Mouse (Mus musculus): ENCODE measurements at regions not wholly inside any gene's neighbourhood (a gene's known extent, or its start where the extent isn't known, plus 50 kb on each side); places are given as distances from the start of the nearest gene placed in this dataset.

DNA sequence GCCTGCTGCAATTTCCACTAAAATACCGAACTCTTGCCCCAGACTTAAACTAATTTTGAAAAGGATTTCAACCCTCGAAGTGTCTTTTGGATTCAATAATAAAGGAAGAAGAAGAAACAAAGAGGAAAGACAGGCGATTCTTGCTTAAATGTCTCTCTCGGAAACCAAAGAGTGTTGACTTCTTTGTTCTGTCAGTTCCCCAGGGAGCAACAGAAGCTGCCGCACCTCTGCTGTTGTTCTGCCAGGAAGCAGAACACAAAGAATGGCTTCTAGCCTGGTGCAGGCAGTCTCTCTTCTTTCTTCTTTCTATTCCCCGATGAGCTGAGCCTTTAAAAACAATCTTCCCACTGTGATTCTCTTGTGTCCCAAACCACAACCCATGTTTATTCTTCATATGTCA lies 104.9 kb upstream of the Krr1 start:
- peak overlapping the region; percentile 27 for H3K9ac ChIP-seq (ENCODE audit: low read depth, low read length)
- H3K4me1 ChIP-seq (ENCODE audit: control insufficient read depth, insufficient read depth, low read depth, low read length), result peaks cover 7% of the 10 kb centered on the region; the same call in 1 of the 2 replicates
- ATAC-seq, result no peak
- H3K36me3 ChIP-seq (ENCODE audit: control insufficient read depth, insufficient read depth, low read length), result no peaks in the 10 kb centered on the region
- H3K27me3 ChIP-seq (replicated peaks; ENCODE audit: control insufficient read depth, insufficient read depth, low read length), result no peaks in the 10 kb centered on the region
- H3K4me2 ChIP-seq (ENCODE audit: low read length), result peak overlapping the region; percentile 16; the same call in 1 of the 2 replicates
- H3K4me3 ChIP-seq (ENCODE audit: low read length), result no peak overlapping the region
- H3K9me3 ChIP-seq (ENCODE audit: control insufficient read depth, low read length), result no peaks in the 10 kb centered on the region
- H3K27ac ChIP-seq (ENCODE audit: low read depth, low read length), result peak overlapping the region; percentile 42; the same call in 1 of the 2 replicates
- 4% methylated on average over 6 of the region's 6 CpGs for WGBS

DNA sequence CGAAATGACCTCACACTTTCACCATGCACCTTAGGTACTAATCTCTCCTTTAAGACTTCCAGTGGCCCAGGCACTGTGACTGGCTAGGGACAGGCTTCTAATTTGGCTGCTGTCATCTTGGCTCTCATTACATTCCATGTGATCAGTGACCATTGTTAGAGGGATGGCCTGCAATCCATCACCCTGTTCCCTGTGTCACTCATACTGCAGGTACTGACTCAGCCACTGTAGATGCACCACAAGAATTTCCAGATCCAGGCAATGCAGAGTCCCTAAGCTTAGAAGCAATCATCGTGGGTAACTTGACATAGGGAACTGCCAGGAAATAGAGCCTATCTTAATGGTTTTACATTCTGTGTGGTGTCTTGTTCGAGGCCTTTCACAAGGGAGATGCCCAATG lies 92.1 kb upstream of the Krr1 start:
- 63% methylated on average over 3 of the region's 3 CpGs for WGBS
- no peak overlapping the region for H3K4me2 ChIP-seq (ENCODE audit: low read length)
- H3K36me3 ChIP-seq (ENCODE audit: control insufficient read depth, insufficient read depth, low read length), result no peaks in the 10 kb centered on the region
- H3K27me3 ChIP-seq (replicated peaks; ENCODE audit: control insufficient read depth, insufficient read depth, low read length), result no peaks in the 10 kb centered on the region
- H3K9ac ChIP-seq (ENCODE audit: low read depth, low read length), result no peak overlapping the region
- peaks cover 10% of the 10 kb centered on the region for H3K4me1 ChIP-seq (ENCODE audit: control insufficient read depth, insufficient read depth, low read depth, low read length)
- H3K9me3 ChIP-seq (ENCODE audit: control insufficient read depth, low read length), result no peaks in the 10 kb centered on the region
- H3K27ac ChIP-seq (ENCODE audit: low read depth, low read length), result no peak overlapping the region
- no peak for ATAC-seq
- H3K4me3 ChIP-seq (ENCODE audit: low read length), result no peak overlapping the region

DNA sequence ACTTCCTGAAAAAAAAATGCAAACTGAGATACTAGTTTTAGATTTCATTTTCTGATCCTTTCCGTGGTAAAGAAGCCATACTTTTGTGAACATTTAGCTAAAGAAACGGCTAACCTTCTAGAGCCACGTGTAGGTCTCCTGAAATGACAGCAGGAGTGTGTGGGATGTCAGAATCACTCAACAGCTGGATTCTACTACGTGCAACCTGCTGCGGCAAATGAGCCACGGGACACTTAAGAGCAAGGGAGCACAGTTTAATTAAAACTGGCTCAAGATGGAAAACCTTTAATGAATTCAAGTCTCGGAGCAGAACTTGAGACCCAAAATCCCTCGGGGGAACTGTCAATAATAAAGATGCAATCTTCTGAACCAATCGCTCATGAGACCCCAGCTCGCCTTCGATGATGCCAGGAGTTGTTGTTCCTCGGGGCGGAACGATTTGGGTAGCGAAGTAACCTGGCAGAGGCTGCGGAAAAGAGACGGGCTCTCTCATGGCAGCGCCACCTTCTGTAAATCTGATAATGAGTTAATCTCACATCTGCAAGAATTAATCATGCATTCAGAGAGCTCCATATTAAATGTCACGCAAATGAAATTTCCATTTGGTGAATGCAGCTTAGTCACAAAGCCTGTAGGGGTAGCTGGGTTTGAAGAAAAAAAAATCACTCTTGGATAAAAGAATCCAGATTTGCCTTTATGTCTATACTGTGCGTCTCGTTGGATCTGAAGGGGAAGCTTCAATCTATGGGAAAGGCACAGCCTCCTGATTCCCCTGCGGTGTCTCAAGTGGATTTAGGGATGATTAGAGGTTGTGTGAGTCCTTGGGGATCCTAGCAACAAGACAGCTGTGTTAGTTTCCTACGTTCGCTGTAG lies 90.9 kb upstream of the Krr1 start:
- Histone ChIP-seq H3K9ac (ENCODE audit: low read depth, low read length) (peak overlapping the region; percentile 17), H3K4me3 (ENCODE audit: low read length) (peak overlapping the region; percentile 17)

DNA sequence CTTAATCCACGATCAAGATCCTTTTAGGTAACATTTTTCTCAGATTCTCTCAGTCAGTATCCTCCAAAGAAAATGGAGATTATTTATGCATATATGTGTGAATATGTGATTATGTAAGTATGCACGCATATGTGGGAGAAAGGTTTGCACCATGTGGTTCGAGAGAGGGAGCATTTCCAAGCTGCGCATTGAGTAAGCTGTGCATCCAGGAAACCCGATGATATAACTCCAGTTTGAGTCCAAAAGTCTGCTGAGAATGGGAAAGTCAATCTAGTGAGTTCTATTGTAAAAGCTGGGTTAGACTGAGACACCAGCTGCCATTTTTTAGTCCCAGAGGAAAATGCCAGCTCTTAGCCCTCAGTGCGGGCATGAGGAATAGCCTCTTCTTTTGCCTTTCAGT lies 89.9 kb upstream of the Krr1 start:
- Histone ChIP-seq H3K36me3 (ENCODE audit: control insufficient read depth, insufficient read depth, low read length) (no peaks in the 10 kb centered on the region), H3K9ac (ENCODE audit: low read depth, low read length) (no peak overlapping the region), H3K9me3 (ENCODE audit: control insufficient read depth, low read length) (no peaks in the 10 kb centered on the region), H3K27me3 (replicated peaks; ENCODE audit: control insufficient read depth, insufficient read depth, low read length) (no peaks in the 10 kb centered on the region), H3K4me1 (ENCODE audit: control insufficient read depth, insufficient read depth, low read depth, low read length) (peaks cover 10% of the 10 kb centered on the region), H3K27ac (ENCODE audit: low read depth, low read length) (no peak overlapping the region), H3K4me3 (ENCODE audit: low read length) (no peak overlapping the region), H3K4me2 (ENCODE audit: low read length) (no peak overlapping the region)
- 90% methylated on average over 6 of the region's 6 CpGs for WGBS
- no peak for ATAC-seq

More for the DNA sequence above, 90.9 kb upstream of the Krr1 start:
- Histone ChIP-seq H3K27me3 (replicated peaks; ENCODE audit: control insufficient read depth, insufficient read depth, low read length) (no peaks in the 10 kb centered on the region), H3K27ac (ENCODE audit: low read depth, low read length) (no peak overlapping the region), H3K36me3 (ENCODE audit: control insufficient read depth, insufficient read depth, low read length) (no peaks in the 10 kb centered on the region), H3K4me1 (ENCODE audit: control insufficient read depth, insufficient read depth, low read depth, low read length) (peaks cover 10% of the 10 kb centered on the region), H3K4me2 (ENCODE audit: low read length) (peak overlapping the region; percentile 47), H3K9me3 (ENCODE audit: control insufficient read depth, low read length) (no peaks in the 10 kb centered on the region)
- peak; percentile 68 for ATAC-seq
- WGBS, result 37% methylated on average over 24 of the region's 24 CpGs

DNA sequence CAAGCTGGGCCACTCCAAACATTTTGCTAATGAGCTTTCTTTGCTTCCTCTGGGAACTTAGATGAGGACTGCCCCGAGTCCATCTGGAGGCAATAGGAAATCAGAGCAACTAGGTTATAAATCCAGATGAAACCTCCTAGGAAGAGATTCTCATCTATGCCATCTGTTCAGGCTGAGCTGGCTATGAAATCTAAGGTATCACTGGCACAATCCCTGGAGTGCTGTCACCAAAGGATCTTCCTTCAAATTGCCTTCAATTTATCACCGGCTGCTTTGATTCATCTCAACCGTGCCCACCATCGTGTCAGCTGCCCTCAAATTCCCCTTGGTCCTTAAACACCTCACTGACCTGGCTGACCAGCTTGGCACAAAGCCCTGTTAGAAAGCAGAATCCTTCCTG lies 87.8 kb upstream of the Krr1 start:
- WGBS, result 42% methylated on average over 4 of the region's 4 CpGs
- H3K27ac ChIP-seq (ENCODE audit: low read depth, low read length), result no peak overlapping the region

DNA sequence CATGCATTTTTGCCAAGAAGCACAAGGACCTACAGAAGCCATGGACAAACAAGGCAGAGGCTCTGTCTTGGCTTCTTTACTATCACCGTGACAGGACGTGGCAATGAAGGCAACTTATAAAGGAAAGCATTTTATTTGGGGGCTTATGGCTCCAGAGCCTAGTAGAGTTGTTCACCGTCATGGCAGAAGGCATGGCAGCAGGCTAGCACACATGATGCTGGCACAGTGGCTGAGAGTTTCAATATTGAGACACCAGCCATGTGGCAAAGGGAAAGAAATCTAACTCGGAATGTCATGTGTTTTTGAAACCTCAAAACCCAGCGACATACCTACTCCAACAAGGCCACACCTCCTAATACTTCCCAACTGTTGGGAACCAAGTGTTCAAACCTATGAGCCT lies 83.4 kb upstream of the Krr1 start:
- no peaks in the 10 kb centered on the region; the same call in 1 of the 2 replicates for H3K4me1 ChIP-seq (ENCODE audit: control insufficient read depth, insufficient read depth, low read depth, low read length)
- no peak overlapping the region for H3K27ac ChIP-seq (ENCODE audit: low read depth, low read length)
- no peak for ATAC-seq
- H3K9ac ChIP-seq (ENCODE audit: low read depth, low read length), result no peak overlapping the region
- 91% methylated on average over 5 of the region's 5 CpGs for WGBS
- no peaks in the 10 kb centered on the region for H3K9me3 ChIP-seq (ENCODE audit: control insufficient read depth, low read length)
- H3K4me2 ChIP-seq (ENCODE audit: low read length), result no peak overlapping the region
- no peak overlapping the region for H3K4me3 ChIP-seq (ENCODE audit: low read length)
- no peaks in the 10 kb centered on the region for H3K36me3 ChIP-seq (ENCODE audit: control insufficient read depth, insufficient read depth, low read length)
- no peaks in the 10 kb centered on the region for H3K27me3 ChIP-seq (replicated peaks; ENCODE audit: control insufficient read depth, insufficient read depth, low read length)

More for the DNA sequence above, 87.8 kb upstream of the Krr1 start:
- Histone ChIP-seq H3K4me3 (ENCODE audit: low read length) (no peak overlapping the region), H3K4me1 (ENCODE audit: control insufficient read depth, insufficient read depth, low read depth, low read length) (peaks cover 10% of the 10 kb centered on the region), H3K27me3 (replicated peaks; ENCODE audit: control insufficient read depth, insufficient read depth, low read length) (no peaks in the 10 kb centered on the region), H3K9ac (ENCODE audit: low read depth, low read length) (no peak overlapping the region), H3K36me3 (ENCODE audit: control insufficient read depth, insufficient read depth, low read length) (no peaks in the 10 kb centered on the region), H3K9me3 (ENCODE audit: control insufficient read depth, low read length) (no peaks in the 10 kb centered on the region), H3K4me2 (ENCODE audit: low read length) (no peak overlapping the region)
- peak; percentile 77 for ATAC-seq

DNA sequence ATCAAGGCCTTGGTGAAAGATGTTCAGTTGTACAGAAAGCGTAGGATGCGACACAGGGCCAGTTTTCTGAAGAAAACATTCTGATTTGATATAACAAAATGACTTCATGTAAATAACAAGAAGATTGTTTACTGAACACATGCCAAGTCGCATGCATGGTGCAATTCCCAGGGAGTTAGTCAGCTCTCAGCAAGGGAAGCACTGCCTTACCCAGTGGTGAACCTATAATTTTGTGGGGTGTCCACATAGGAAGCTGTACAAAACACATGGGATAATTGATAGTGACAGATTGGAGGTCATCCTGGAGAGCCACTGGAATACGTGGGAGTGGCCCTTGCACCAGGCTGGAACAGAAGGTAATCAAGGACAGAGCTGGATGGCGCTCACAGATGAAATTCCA lies 79.0 kb upstream of the Krr1 start:
- H3K4me1 ChIP-seq (ENCODE audit: control insufficient read depth, insufficient read depth, low read depth, low read length), result no peaks in the 10 kb centered on the region
- no peaks in the 10 kb centered on the region for H3K9me3 ChIP-seq (ENCODE audit: control insufficient read depth, low read length)
- 89% methylated on average over 5 of the region's 5 CpGs for WGBS
- H3K36me3 ChIP-seq (ENCODE audit: control insufficient read depth, insufficient read depth, low read length), result no peaks in the 10 kb centered on the region
- H3K9ac ChIP-seq (ENCODE audit: low read depth, low read length), result no peak overlapping the region
- ATAC-seq, result no peak
- no peaks in the 10 kb centered on the region for H3K27me3 ChIP-seq (replicated peaks; ENCODE audit: control insufficient read depth, insufficient read depth, low read length)
- H3K4me3 ChIP-seq (ENCODE audit: low read length), result no peak overlapping the region
- H3K4me2 ChIP-seq (ENCODE audit: low read length), result no peak overlapping the region
- H3K27ac ChIP-seq (ENCODE audit: low read depth, low read length), result no peak overlapping the region

DNA sequence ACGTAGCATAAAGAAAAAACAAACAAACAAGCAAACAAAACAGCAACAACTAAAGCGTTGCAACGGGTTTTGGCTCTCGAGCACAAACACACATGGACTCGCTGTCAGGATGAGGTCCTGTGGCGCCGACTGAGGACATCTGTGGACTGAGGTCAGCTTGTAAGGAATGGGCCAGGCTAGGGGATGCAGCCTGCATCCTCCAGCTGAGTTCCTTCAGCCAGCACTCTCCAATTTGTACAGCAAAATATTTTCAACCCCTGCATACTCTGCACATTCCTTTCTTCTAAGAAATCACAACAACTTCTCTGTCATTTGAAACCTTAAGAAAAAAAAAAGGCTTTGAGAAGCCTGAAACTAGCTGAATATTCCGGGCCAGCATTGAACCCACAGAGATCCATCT lies 78.5 kb upstream of the Krr1 start:
- Histone ChIP-seq H3K27me3 (replicated peaks; ENCODE audit: control insufficient read depth, insufficient read depth, low read length) (no peaks in the 10 kb centered on the region), H3K9me3 (ENCODE audit: control insufficient read depth, low read length) (no peaks in the 10 kb centered on the region), H3K27ac (ENCODE audit: low read depth, low read length) (no peak overlapping the region), H3K9ac (ENCODE audit: low read depth, low read length) (no peak overlapping the region), H3K4me3 (ENCODE audit: low read length) (no peak overlapping the region), H3K4me2 (ENCODE audit: low read length) (no peak overlapping the region), H3K36me3 (ENCODE audit: control insufficient read depth, insufficient read depth, low read length) (no peaks in the 10 kb centered on the region), H3K4me1 (ENCODE audit: control insufficient read depth, insufficient read depth, low read depth, low read length) (no peaks in the 10 kb centered on the region)
- ATAC-seq, result no peak
- 79% methylated on average over 8 of the region's 8 CpGs for WGBS

DNA sequence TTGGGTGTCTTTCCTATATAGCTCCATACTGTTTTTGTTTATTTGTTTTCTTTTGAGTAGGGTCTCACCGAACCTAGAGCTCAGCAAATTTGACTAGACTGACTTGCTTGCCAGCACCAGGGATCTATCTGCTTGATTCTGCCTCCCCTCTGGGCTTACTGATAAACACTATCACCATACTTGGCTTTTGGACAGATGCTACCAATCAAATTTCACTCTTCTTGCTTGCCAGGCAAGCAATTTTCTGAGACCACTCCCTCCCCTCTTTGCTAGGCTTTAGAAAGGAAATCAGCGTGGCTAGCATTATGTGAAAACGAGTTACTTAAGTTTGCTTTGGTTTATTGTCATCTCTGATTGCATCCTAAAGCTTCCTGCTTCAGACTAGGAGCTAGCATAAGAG lies 75.1 kb upstream of the Krr1 start:
- Histone ChIP-seq H3K4me2 (ENCODE audit: low read length) (no peak overlapping the region), H3K4me1 (ENCODE audit: control insufficient read depth, insufficient read depth, low read depth, low read length) (peaks cover 3% of the 10 kb centered on the region), H3K36me3 (ENCODE audit: control insufficient read depth, insufficient read depth, low read length) (no peaks in the 10 kb centered on the region), H3K4me3 (ENCODE audit: low read length) (no peak overlapping the region), H3K27ac (ENCODE audit: low read depth, low read length) (no peak overlapping the region), H3K27me3 (replicated peaks; ENCODE audit: control insufficient read depth, insufficient read depth, low read length) (no peaks in the 10 kb centered on the region), H3K9ac (ENCODE audit: low read depth, low read length) (no peak overlapping the region), H3K9me3 (ENCODE audit: control insufficient read depth, low read length) (no peaks in the 10 kb centered on the region)
- WGBS, result 65% methylated on average over 3 of the region's 3 CpGs
- ATAC-seq, result no peak

All from hindbrain, embryonic 16.5 days (tissue).